Mouse (Mus musculus): ENCODE measurements at regions not wholly inside any gene's neighbourhood (a gene's known extent, or its start where the extent isn't known, plus 50 kb on each side); places are given as distances from the start of the nearest gene placed in this dataset.
A peak's percentile ranks its signal among the peaks of the same experiment; 100 is the strongest.

GRCm38 (mm10) chr10:98703642-98704293 is 210.4 kb upstream of the Atp2b1 start:
- DNase-seq (ENCODE audit: low spot score in 2 of 2): no peak

GRCm38 (mm10) chr10:98704559-98704958 is 209.6 kb upstream of the Atp2b1 start:
- DNase-seq (ENCODE audit: low spot score in 2 of 2): no peak

GRCm38 (mm10) chr10:98717856-98718255 is 196.3 kb upstream of the Atp2b1 start:
- no peak for DNase-seq (ENCODE audit: low spot score in 2 of 2)

GRCm38 (mm10) chr10:98718706-98719105 is 195.5 kb upstream of the Atp2b1 start:
- no peak for DNase-seq (ENCODE audit: low spot score in 2 of 2)

- DNase-seq (ENCODE audit: low spot score in 2 of 2): no peak
These were observed 193.8 kb upstream of the Atp2b1 start for GRCm38 (mm10) chr10:98720256-98721005.

GRCm38 (mm10) chr10:98725110-98725509 is 189.1 kb upstream of the Atp2b1 start:
- DNase-seq (ENCODE audit: low spot score in 2 of 2): no peak

GRCm38 (mm10) chr10:98727130-98727529 is 187.1 kb upstream of the Atp2b1 start:
- DNase-seq (ENCODE audit: low spot score in 2 of 2): no peak

GRCm38 (mm10) chr10:98728396-98729030 is 185.7 kb upstream of the Atp2b1 start:
- no peak for DNase-seq (ENCODE audit: low spot score in 2 of 2)

GRCm38 (mm10) chr10:98733950-98734585 is 180.1 kb upstream of the Atp2b1 start:
- DNase-seq (ENCODE audit: low spot score in 2 of 2): no peak

GRCm38 (mm10) chr10:98740507-98741147 is 173.6 kb upstream of the Atp2b1 start:
- DNase-seq (ENCODE audit: low spot score in 2 of 2): no peak

GRCm38 (mm10) chr10:98741398-98741797 is 172.8 kb upstream of the Atp2b1 start:
- DNase-seq (ENCODE audit: low spot score in 2 of 2): no peak

- peak in 1 of 2 experiments; percentile 44 for DNase-seq (ENCODE audit: low spot score in 2 of 2)
These were observed 171.2 kb upstream of the Atp2b1 start for GRCm38 (mm10) chr10:98742822-98743605.

GRCm38 (mm10) chr10:98744246-98744645 is 170.0 kb upstream of the Atp2b1 start:
- no peak for DNase-seq (ENCODE audit: low spot score in 2 of 2)

GRCm38 (mm10) chr10:98744662-98745061 is 169.5 kb upstream of the Atp2b1 start:
- no peak for DNase-seq (ENCODE audit: low spot score in 2 of 2)

- no peak for DNase-seq (ENCODE audit: low spot score in 2 of 2)
These were observed 168.8 kb upstream of the Atp2b1 start for GRCm38 (mm10) chr10:98745409-98745808.

- no peak for DNase-seq (ENCODE audit: low spot score in 2 of 2)
These were observed 168.3 kb upstream of the Atp2b1 start for GRCm38 (mm10) chr10:98745861-98746260.

- DNase-seq (ENCODE audit: low spot score in 2 of 2): no peak
These were observed 165.2 kb upstream of the Atp2b1 start for GRCm38 (mm10) chr10:98748856-98749583.

- DNase-seq (ENCODE audit: low spot score in 2 of 2): no peak
These were observed 164.6 kb upstream of the Atp2b1 start for GRCm38 (mm10) chr10:98749584-98749947.

- DNase-seq (ENCODE audit: low spot score in 2 of 2): peak; percentile 38 to 63
These were observed 162.7 kb upstream of the Atp2b1 start for GRCm38 (mm10) chr10:98751376-98752058.

GRCm38 (mm10) chr10:98761080-98761479 is 153.1 kb upstream of the Atp2b1 start:
- no peak for DNase-seq (ENCODE audit: low spot score in 2 of 2)
